Mouse (Mus musculus): ENCODE measurements at regions not wholly inside any gene's neighbourhood (a gene's known extent, or its start where the extent isn't known, plus 50 kb on each side); places are given as distances from the start of the nearest gene placed in this dataset.

- TF ChIP-seq GATA1 (IDR thresholded peaks at IDR 0.05; ENCODE audit: borderline replicate concordance, low read length) (no peak), FLI1 (IDR thresholded peaks at IDR 0.05; ENCODE audit: low read length) (no peak)
These were observed 122.2 kb upstream of the Nabp1 start for GRCm38 (mm10) chr1:51600425-51600824.

All from megakaryocyte, embryonic 14.5 days (primary cell).